Mouse (Mus musculus) frontal cortex, postnatal 36 days (tissue): ENCODE measurements around the gene Dip2a.
A peak's percentile ranks its signal among the peaks of the same experiment; 100 is the strongest.

Experiments used
- DNase-seq, 2 experiments: peaks; one replicate each; pipeline ENCODE4 v3.0.0; 2022; ENCODE audit warnings: low spot score in 2 of 2

Dip2a gene

GRCm38 (mm10) chr10:76246601-76247000 lies 98.5 kb downstream of the Dip2a start:
- no peak for DNase-seq

- no peak for DNase-seq
Observed at GRCm38 (mm10) chr10:76245106-76245505, 100.0 kb downstream of the Dip2a start.

GRCm38 (mm10) chr10:76239401-76239800 lies 105.7 kb downstream of the Dip2a start:
- DNase-seq, result no peak

- peak; percentile 90 to 92 for DNase-seq
Observed at GRCm38 (mm10) chr10:76237341-76238225, 107.5 kb downstream of the Dip2a start, which contains the start of gene Prmt2. Gene Prmt2, minus strand, starts transcription at chr10:76237865.

GRCm38 (mm10) chr10:76229627-76230026 lies 115.5 kb downstream of the Dip2a start:
- no peak for DNase-seq

- DNase-seq, result no peak
Observed at GRCm38 (mm10) chr10:76225944-76226343, 119.1 kb downstream of the Dip2a start.

GRCm38 (mm10) chr10:76218240-76218639 lies 126.9 kb downstream of the Dip2a start:
- DNase-seq, result no peak

- no peak for DNase-seq
Observed at GRCm38 (mm10) chr10:76217056-76217455, 128.0 kb downstream of the Dip2a start.

GRCm38 (mm10) chr10:76214161-76214560 lies 130.9 kb downstream of the Dip2a start:
- no peak for DNase-seq

- DNase-seq, result no peak
Observed at GRCm38 (mm10) chr10:76212121-76212520, 133.0 kb downstream of the Dip2a start.

GRCm38 (mm10) chr10:76210806-76211205 lies 134.3 kb downstream of the Dip2a start:
- no peak for DNase-seq
